8 mouse cellular contexts compared by ENCODE assay signal in genomic region chr2:27973840-27974239, GRCm38 (mm10).
A peak's percentile ranks its signal among the peaks of the same experiment; 100 is the strongest.
DNase-seq lines count a peak whose midpoint lies in the region; ATAC-seq and TF ChIP-seq lines count a peak whose summit lies in the region.

No protein-coding gene starts in this region.

- TF ChIP-seq CTCF in midbrain, postnatal 0 days (IDR thresholded peaks at IDR 0.05): peak; percentile 80

- peak; percentile 59 for DNase-seq in gastrocnemius, adult 18-20 months (ENCODE audit: low spot score)
- DNase-seq in gastrocnemius, postnatal 25 days: no peak
- DNase-seq in MN1 (ENCODE audit: low spot score): peak; percentile 37
- peak; percentile 86 to 91 for DNase-seq in cerebellum, postnatal 14 days
- DNase-seq in heart, adult 9 months (ENCODE audit: low spot score in 2 of 2): peak; percentile 28 to 41
- peak; percentile 19 to 42 for DNase-seq in layer of hippocampus, postnatal 36 days
- peak; percentile 67 for DNase-seq in midbrain, postnatal 0 days (ENCODE audit: low spot score)
- DNase-seq in thymus, postnatal 14 days: peak; percentile 53

- no peak overlapping the region for H3K27ac ChIP-seq in midbrain, postnatal 0 days (ENCODE audit: low read depth, low read length)

- ATAC-seq in midbrain, postnatal 0 days (ENCODE audit: low FRiP score): no peak

- H3K4me1 ChIP-seq in midbrain, postnatal 0 days (ENCODE audit: insufficient read depth, low read length): no peaks in the 10 kb centered on the region; the same call in 1 of the 2 replicates

- no peaks in the 10 kb centered on the region for H3K36me3 ChIP-seq in midbrain, postnatal 0 days (ENCODE audit: insufficient read depth, low read length)

- H3K9ac ChIP-seq in midbrain, postnatal 0 days (replicated peaks; ENCODE audit: low read length, poor library complexity, severe bottlenecking): no peak overlapping the region

- no peak overlapping the region for H3K4me3 ChIP-seq in midbrain, postnatal 0 days (ENCODE audit: low read depth, low read length)

- no peaks in the 10 kb centered on the region for H3K27me3 ChIP-seq in midbrain, postnatal 0 days (ENCODE audit: insufficient read depth, low read length)

- 59% methylated on average over 3 of the region's 3 CpGs for WGBS in midbrain, postnatal 0 days

- H3K4me2 ChIP-seq in midbrain, postnatal 0 days (ENCODE audit: low read depth, low read length, poor library complexity, severe bottlenecking): no peak overlapping the region

- H3K9me3 ChIP-seq in midbrain, postnatal 0 days (ENCODE audit: low read length): no peaks in the 10 kb centered on the region
